Mouse (Mus musculus): Measurements from ENCODE around the gene Trim37. TPM values are rescaled to one million over a fixed set of nuclear protein-coding genes. Genes with fewer than 3 reads are reported as not detected.

Gene Trim37
- polyA plus RNA-seq, 1 experiment from 2014 or later: 11.1 TPM

- no peak for ATAC-seq
- peak; percentile 16 for DNase-seq (ENCODE audit: low spot score)
Measured at GRCm38 (mm10) chr11:87126281-87126823, 525 bp upstream of the Trim37 start.

GRCm38 (mm10) chr11:87136233-87136632 is 9.4 kb downstream of the Trim37 start:
- Histone ChIP-seq H3K4me3 (ENCODE audit: low read depth, low read length) (no peak overlapping the region), H3K9me3 (ENCODE audit: low read length) (no peaks in the 10 kb centered on the region), H3K4me2 (replicated peaks; ENCODE audit: low read depth, low read length) (no peak overlapping the region), H3K27ac (ENCODE audit: low read length) (no peak overlapping the region), H3K27me3 (replicated peaks; ENCODE audit: insufficient read depth, low read length) (no peaks in the 10 kb centered on the region), H3K9ac (replicated peaks; ENCODE audit: low read depth) (no peak overlapping the region), H3K36me3 (ENCODE audit: insufficient read depth, low read length) (no peaks in the 10 kb centered on the region), H3K4me1 (ENCODE audit: insufficient read depth, low read depth, low read length) (no peaks in the 10 kb centered on the region)
- DNase-seq (ENCODE audit: low spot score) (no peak), ATAC-seq (no peak)
- no peak for TF ChIP-seq EP300 (IDR thresholded peaks at IDR 0.05)
- no peak for TF ChIP-seq CTCF (IDR thresholded peaks at IDR 0.05)
- WGBS: 84% methylated on average over 4 of the region's 4 CpGs

More at GRCm38 (mm10) chr11:87126281-87126823, 525 bp upstream of the Trim37 start:
- peak overlapping the region; percentile 79 for H3K27ac ChIP-seq (ENCODE audit: low read length)
- H3K36me3 ChIP-seq (ENCODE audit: insufficient read depth, low read length): peaks cover 8% of the 10 kb centered on the region; the same call in 1 of the 2 replicates
- peak overlapping the region; percentile 96 for H3K4me2 ChIP-seq (replicated peaks; ENCODE audit: low read depth, low read length)
- 2% methylated on average over 12 of the region's 12 CpGs for WGBS
- no peaks in the 10 kb centered on the region for H3K9me3 ChIP-seq (ENCODE audit: low read length)
- H3K4me3 ChIP-seq (ENCODE audit: low read depth, low read length): peak overlapping the region; percentile 91
- peak overlapping the region; percentile 64; the same call in 1 of the 2 replicates for H3K9ac ChIP-seq (replicated peaks; ENCODE audit: low read depth)
- no peak for TF ChIP-seq CTCF (IDR thresholded peaks at IDR 0.05)
- TF ChIP-seq EP300 (IDR thresholded peaks at IDR 0.05): no peak
- peaks cover 4% of the 10 kb centered on the region; the same call in 1 of the 2 replicates for H3K4me1 ChIP-seq (ENCODE audit: insufficient read depth, low read depth, low read length)
- H3K27me3 ChIP-seq (replicated peaks; ENCODE audit: insufficient read depth, low read length): no peaks in the 10 kb centered on the region

GRCm38 (mm10) chr11:87158012-87158411 is 31.1 kb downstream of the Trim37 start:
- H3K4me3 ChIP-seq (ENCODE audit: low read depth, low read length): no peak overlapping the region
- H3K36me3 ChIP-seq (ENCODE audit: insufficient read depth, low read length): no peaks in the 10 kb centered on the region
- no peak for ATAC-seq
- no peaks in the 10 kb centered on the region for H3K4me1 ChIP-seq (ENCODE audit: insufficient read depth, low read depth, low read length)
- H3K9ac ChIP-seq (replicated peaks; ENCODE audit: low read depth): no peak overlapping the region
- no peak for TF ChIP-seq CTCF (IDR thresholded peaks at IDR 0.05)
- no peak for TF ChIP-seq EP300 (IDR thresholded peaks at IDR 0.05)
- no peaks in the 10 kb centered on the region for H3K9me3 ChIP-seq (ENCODE audit: low read length)
- H3K27ac ChIP-seq (ENCODE audit: low read length): no peak overlapping the region
- no peak overlapping the region for H3K4me2 ChIP-seq (replicated peaks; ENCODE audit: low read depth, low read length)
- no peak for DNase-seq (ENCODE audit: low spot score)
- 79% methylated on average over 2 of the region's 2 CpGs for whole genome bisulfite sequencing
- no peaks in the 10 kb centered on the region for H3K27me3 ChIP-seq (replicated peaks; ENCODE audit: insufficient read depth, low read length)

- H3K9ac ChIP-seq (replicated peaks; ENCODE audit: low read depth): no peak overlapping the region
- H3K27ac ChIP-seq (ENCODE audit: low read length): no peak overlapping the region
- no peak overlapping the region for H3K4me2 ChIP-seq (replicated peaks; ENCODE audit: low read depth, low read length)
- H3K4me3 ChIP-seq (ENCODE audit: low read depth, low read length): no peak overlapping the region
- ATAC-seq: peak; percentile 63
- TF ChIP-seq CTCF (IDR thresholded peaks at IDR 0.05) (no peak), EP300 (IDR thresholded peaks at IDR 0.05) (no peak)
- 0 out of 2 replicates have a peak, but pooled peaks cover 4% of the 10 kb centered on the region for H3K36me3 ChIP-seq (ENCODE audit: insufficient read depth, low read length)
- H3K27me3 ChIP-seq (replicated peaks; ENCODE audit: insufficient read depth, low read length): no peaks in the 10 kb centered on the region
- no peaks in the 10 kb centered on the region for H3K4me1 ChIP-seq (ENCODE audit: insufficient read depth, low read depth, low read length)
- DNase-seq (ENCODE audit: low spot score): peak; percentile 65
- 63% methylated on average over 4 of the region's 4 CpGs for WGBS
- no peaks in the 10 kb centered on the region for H3K9me3 ChIP-seq (ENCODE audit: low read length)
Measured at GRCm38 (mm10) chr11:87162687-87163086, 35.8 kb downstream of the Trim37 start.

GRCm38 (mm10) chr11:87163751-87164150 is 36.9 kb downstream of the Trim37 start:
- no peaks in the 10 kb centered on the region for H3K9me3 ChIP-seq (ENCODE audit: low read length)
- 0 out of 2 replicates have a peak, but pooled peaks cover 5% of the 10 kb centered on the region for H3K36me3 ChIP-seq (ENCODE audit: insufficient read depth, low read length)
- no peak for DNase-seq (ENCODE audit: low spot score)
- no peak overlapping the region for H3K9ac ChIP-seq (replicated peaks; ENCODE audit: low read depth)
- ATAC-seq: no peak
- no peaks in the 10 kb centered on the region for H3K4me1 ChIP-seq (ENCODE audit: insufficient read depth, low read depth, low read length)
- no peak overlapping the region for H3K27ac ChIP-seq (ENCODE audit: low read length)
- H3K4me3 ChIP-seq (ENCODE audit: low read depth, low read length): no peak overlapping the region
- no peak overlapping the region for H3K4me2 ChIP-seq (replicated peaks; ENCODE audit: low read depth, low read length)
- H3K27me3 ChIP-seq (replicated peaks; ENCODE audit: insufficient read depth, low read length): no peaks in the 10 kb centered on the region
- TF ChIP-seq EP300 (IDR thresholded peaks at IDR 0.05) (no peak), CTCF (IDR thresholded peaks at IDR 0.05) (no peak)

GRCm38 (mm10) chr11:87173625-87174024 is 46.7 kb downstream of the Trim37 start:
- Histone ChIP-seq H3K9ac (replicated peaks; ENCODE audit: low read depth) (no peak overlapping the region), H3K4me2 (replicated peaks; ENCODE audit: low read depth, low read length) (no peak overlapping the region), H3K36me3 (ENCODE audit: insufficient read depth, low read length) (no peaks in the 10 kb centered on the region), H3K4me3 (ENCODE audit: low read depth, low read length) (no peak overlapping the region), H3K27me3 (replicated peaks; ENCODE audit: insufficient read depth, low read length) (no peaks in the 10 kb centered on the region), H3K4me1 (ENCODE audit: insufficient read depth, low read depth, low read length) (no peaks in the 10 kb centered on the region), H3K27ac (ENCODE audit: low read length) (no peak overlapping the region), H3K9me3 (ENCODE audit: low read length) (no peaks in the 10 kb centered on the region)
- WGBS: 72% methylated on average over 5 of the region's 5 CpGs
- ATAC-seq (no peak), DNase-seq (ENCODE audit: low spot score) (no peak)
- no peak for TF ChIP-seq EP300 (IDR thresholded peaks at IDR 0.05)
- TF ChIP-seq CTCF (IDR thresholded peaks at IDR 0.05): no peak
